Mouse (Mus musculus) spleen, adult 12 weeks (tissue): ENCODE measurements at regions not wholly inside any gene's neighbourhood (a gene's known extent, or its start where the extent isn't known, plus 50 kb on each side); places are given as distances from the start of the nearest gene placed in this dataset.

Experiments used
- DNase-seq: peaks from one replicate; pipeline ENCODE4 v3.0.0; 2022; ENCODE audit warnings: low spot score

- DNase-seq: no peak
Observed at GRCm38 (mm10) chr1:77267311-77268003, 247.4 kb downstream of the Epha4 start.

DNA sequence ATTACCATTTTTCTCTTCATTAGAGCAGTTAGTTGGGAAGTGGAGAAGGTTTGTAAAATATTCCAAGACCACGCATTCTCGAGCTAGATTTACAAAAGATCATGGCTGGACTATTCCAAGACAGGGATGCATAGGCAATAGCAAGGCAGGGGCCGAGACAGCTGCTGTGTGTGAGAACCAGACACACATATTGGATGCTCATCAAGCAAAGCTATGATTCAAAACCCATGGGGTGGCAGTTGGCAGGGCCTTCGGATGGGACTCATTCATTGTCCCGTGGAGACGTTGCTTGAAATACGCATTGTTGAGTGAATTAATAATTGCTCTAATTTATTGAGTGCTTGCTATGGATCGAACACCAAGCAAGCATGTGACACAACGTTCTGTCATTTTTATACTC, 239.6 kb downstream of the Epha4 start:
- DNase-seq: no peak

DNA sequence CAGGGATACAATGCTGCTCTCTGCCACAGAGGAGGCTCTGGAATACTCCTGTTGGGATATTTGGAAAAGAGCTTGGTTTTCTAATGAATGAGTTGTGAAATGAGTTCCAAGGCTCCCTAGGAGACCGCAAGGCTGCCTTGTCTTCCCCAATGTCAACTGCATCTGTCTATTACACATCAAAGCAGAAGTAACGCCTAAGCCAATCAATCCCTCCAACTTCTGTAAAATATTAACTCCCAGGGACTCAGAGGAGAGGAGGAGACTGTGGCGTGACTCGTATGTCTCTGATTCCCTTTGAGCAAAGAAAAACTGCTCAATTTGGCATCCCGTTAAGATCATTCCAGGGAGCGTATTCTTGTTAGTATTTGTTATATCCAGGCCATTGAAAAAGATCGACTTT, 235.3 kb downstream of the Epha4 start:
- DNase-seq: no peak

GRCm38 (mm10) chr1:77280373-77281038, 234.4 kb downstream of the Epha4 start:
- no peak for DNase-seq

DNA sequence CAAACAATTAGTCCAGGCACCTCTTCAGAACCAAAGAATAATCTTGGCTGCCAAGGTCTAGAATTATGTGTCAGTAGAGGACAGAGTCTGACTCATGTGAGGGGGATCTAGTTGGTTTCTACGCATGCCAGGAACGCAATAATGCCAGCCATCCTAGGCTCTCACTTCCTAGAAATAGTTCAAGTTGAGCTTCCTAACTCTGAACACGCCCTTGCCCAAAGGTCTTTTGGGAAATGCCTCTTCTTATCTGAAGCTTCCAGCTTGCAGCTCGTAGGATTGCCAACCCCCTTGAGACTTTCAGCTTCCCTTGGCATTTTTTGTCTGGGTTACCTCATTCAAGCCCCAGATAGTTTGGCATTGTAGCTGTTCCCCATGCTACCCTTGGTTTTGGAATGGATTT, 233.1 kb downstream of the Epha4 start:
- no peak for DNase-seq

- peak; percentile 33 for DNase-seq
Observed at GRCm38 (mm10) chr1:77298713-77299132, 216.2 kb downstream of the Epha4 start.

DNA sequence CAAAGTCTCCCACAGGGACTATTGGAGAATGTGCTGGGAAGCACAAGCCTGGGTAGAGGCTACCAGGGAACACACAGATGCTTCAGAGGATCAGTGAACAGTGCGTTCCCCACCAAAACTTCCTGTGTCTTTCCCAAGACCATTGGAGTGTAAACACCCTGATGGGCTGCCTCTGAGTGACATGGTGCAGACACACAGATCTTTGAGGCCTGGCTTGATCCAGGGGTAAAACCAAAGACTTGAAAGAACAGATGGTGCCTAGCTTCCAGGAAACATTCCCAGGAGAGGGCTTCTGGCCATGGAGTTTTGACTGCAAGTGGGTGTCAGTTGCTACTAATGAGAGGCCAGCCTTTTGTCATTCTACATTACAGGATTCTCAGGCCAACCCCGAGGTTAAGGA, 214.1 kb downstream of the Epha4 start:
- DNase-seq: no peak

DNA sequence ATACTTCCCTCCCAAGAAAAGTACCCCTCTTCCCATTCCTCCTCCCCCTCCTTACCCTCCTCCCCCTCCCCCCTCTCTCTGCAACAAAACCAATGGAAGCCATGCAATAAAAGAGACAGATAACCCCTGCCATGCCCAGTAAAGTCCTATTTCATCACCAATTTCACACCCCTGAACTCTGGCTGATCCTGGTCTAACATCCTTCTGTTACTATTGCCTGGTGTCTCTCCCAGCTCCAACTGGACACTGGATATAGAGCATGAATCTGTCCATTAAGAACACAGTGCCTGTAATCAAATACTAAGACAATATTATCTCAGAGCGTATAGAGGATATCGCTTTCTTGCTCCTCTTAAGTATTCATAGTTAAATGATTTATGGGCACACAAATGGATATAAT, 210.1 kb downstream of the Epha4 start:
- DNase-seq: no peak

DNA sequence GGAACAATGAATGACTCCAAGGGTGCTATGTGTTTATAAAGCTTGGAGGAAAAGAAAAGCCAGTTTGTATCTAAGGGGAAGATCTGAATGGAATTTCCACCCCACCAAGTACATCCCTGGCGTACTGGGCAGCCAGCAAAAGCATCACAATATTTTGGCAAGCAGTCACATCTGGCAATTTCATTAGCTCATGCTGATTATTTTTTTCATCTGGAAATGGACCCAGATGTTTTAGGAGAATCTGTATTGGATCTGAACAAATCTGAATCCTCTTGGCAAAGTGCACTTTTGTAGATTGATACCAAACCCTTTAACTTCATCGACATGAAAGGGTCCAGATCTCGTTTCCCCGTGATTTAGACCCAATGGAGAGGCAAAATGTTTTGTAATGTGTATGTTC, 207.1 kb downstream of the Epha4 start:
- no peak for DNase-seq

DNA sequence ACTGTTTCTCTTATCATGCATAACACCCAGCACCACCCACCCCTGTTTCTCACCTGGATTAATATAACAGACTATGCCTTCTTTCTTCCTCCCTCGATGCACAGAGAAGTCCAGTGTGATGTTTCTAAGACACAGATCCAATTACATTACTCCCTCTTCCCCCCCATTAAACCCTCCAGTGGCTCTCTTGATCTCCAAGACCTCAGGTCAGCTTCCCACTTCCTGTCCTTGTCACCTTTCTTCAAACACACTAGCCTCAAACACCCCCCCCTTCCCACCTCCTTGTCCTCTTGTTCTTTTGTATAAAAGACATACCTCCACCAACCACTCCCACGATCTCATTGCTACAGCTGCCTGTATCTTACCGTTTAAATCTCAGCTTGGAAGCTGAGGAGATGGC, 201.8 kb downstream of the Epha4 start:
- DNase-seq: no peak

GRCm38 (mm10) chr1:77315347-77315746, 199.5 kb downstream of the Epha4 start:
- DNase-seq: no peak

GRCm38 (mm10) chr1:77316198-77316597, 198.7 kb downstream of the Epha4 start:
- DNase-seq: no peak
